Mouse (Mus musculus): ENCODE measurements around the gene Vps35.

DNA sequence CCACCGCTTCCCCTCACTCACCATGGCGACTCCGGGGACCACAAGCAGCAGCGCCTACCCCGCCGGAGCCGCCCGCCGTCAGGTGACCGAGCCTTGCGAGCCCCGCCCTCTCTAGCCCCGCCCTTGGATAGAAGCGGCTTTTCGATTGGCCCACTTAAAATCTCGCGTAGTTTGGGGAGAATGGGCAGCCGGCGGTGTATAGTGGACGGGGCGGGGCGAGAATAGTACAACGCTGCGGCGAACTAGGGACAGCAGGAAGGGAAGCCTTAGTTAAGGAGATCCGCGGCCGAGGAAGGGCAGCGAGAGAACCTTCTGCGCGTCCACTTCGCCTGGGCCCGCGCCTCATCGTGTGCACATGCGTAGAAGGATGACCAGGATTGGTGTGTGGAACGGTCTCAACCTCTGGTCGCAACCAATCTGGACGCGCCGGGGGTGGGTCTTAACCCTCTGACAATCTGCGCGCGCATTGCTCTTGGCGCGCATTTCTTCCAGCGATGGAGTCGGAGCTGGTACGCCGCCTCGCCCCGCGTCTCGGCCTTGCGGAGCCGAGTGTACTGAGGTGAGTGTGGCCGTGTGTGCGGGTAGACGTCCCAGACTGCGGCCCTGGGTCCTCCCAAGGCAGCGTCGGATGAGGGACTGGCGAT lies at the start of gene Vps35, which contains the start of gene Orc6:
- peak; percentile 80; the same call in 1 of the 2 replicates for TF ChIP-seq POLR2A (IDR thresholded peaks at IDR 0.05; ENCODE audit: borderline replicate concordance, extremely low read depth, low read depth, low read length)
- no peak for TF ChIP-seq CTCF (IDR thresholded peaks at IDR 0.05; ENCODE audit: insufficient read depth, low read length)
